Mouse (Mus musculus) ES-E14 (cell line): Measurements from ENCODE around the gene Syt7.

Source experiments
- CHD2 ChIP-seq: IDR thresholded peaks from 2 replicates; pipeline ENCODE4 v1.6.1; 2014; ENCODE audit warnings: mild to moderate bottlenecking, low read depth, low read length, inconsistent platforms
- MAFK ChIP-seq: IDR thresholded peaks from 2 replicates; pipeline ENCODE4 v1.6.1; 2014; ENCODE audit warnings: mild to moderate bottlenecking, low read depth, low read length, inconsistent platforms; ENCODE audit not compliant: insufficient read depth
- ZC3H11A ChIP-seq: IDR thresholded peaks from 2 replicates; pipeline ENCODE4 v1.6.1; 2012; ENCODE audit warnings: low read depth, mild to moderate bottlenecking, inconsistent platforms, low read length, borderline replicate concordance
- ZNF384 ChIP-seq: IDR thresholded peaks from 2 replicates; pipeline ENCODE4 v1.6.1; 2012; ENCODE audit warnings: low read depth, low read length, inconsistent platforms

DNA sequence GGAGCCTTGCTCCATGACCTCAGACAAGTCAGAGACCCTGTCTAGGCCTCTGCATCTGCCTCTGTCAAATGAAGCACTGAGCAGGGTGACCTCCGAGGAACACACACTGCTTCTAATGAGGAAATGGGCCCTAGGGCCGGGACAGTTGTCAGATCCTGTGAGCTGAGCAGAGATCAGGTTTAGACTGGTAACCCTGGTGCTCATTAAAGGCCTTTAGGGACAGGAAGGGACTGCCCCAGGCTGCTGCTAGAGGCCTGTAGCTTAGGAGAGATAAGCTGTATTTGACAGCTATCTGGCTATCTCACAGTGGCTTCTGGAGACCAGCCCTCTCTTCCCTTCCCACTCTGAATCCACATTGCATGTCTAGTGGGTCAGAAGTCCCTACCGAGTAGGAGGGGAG is 42.5 kb downstream of the Syt7 start:
- TF ChIP-seq ZC3H11A: no peak
- no peak for TF ChIP-seq ZNF384
- no peak for TF ChIP-seq CHD2
- no peak for TF ChIP-seq MAFK
